Mouse (Mus musculus): Measurements from ENCODE around the gene Sirt3.

Sirt3 gene

GRCm38 (mm10) chr7:140881696-140882468 lies at the start of gene Sirt3, which contains the start of gene Psmd13:
TSS of gene Sirt3 (minus strand) at chr7:140882309.
TSS of gene Psmd13 (plus strand) at chr7:140881968.
- peak; percentile 89 to 91 for DNase-seq (ENCODE audit: low spot score in 2 of 2)

GRCm38 (mm10) chr7:140927181-140927580 lies 45.1 kb upstream of the Sirt3 start:
- DNase-seq (ENCODE audit: low spot score in 2 of 2) = no peak

GRCm38 (mm10) chr7:140923070-140923775 lies 41.1 kb upstream of the Sirt3 start:
- no peak for DNase-seq (ENCODE audit: low spot score in 2 of 2)

GRCm38 (mm10) chr7:140922398-140923069 lies 40.4 kb upstream of the Sirt3 start:
- DNase-seq (ENCODE audit: low spot score in 2 of 2) = no peak

DNA sequence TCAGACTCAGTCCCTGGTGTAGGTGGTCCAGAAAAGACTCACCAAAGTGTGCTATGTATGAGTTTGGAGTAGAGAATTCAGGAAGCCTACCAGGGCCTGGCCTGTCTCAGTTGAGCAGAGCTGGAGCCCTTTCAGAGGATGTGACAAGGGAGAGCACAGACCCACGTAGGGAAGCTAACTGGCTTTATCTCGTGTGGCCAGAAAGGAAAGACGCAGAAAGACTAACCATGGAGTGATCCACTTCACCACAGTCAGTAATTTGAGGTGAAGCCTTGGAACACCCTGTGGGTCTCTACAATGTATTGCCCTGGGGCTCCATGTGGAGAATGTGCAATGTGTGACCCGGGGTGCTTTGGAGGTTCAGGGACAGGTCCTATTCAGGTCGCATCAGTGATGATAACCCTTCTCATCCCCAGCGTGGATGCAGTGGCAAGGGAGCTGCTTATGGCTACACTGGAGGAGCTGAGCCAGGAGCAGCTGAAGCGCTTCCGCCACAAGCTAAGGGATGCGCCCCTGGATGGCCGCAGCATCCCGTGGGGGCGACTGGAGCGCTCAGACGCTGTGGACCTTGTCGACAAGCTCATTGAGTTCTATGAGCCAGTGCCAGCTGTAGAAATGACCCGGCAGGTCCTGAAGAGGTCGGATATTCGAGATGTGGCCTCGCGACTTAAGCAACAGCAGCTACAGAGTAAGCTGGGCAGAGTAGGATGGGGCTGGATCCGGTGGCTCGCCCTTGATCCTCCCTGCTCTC lies 39.3 kb upstream of the Sirt3 start:
- no peak for DNase-seq (ENCODE audit: low spot score in 2 of 2)

- DNase-seq (ENCODE audit: low spot score in 2 of 2) = no peak
Observed at GRCm38 (mm10) chr7:140920418-140921029, 38.4 kb upstream of the Sirt3 start, which contains the start of gene Nlrp6. TSS of gene Nlrp6 (plus strand) at chr7:140920902.

DNA sequence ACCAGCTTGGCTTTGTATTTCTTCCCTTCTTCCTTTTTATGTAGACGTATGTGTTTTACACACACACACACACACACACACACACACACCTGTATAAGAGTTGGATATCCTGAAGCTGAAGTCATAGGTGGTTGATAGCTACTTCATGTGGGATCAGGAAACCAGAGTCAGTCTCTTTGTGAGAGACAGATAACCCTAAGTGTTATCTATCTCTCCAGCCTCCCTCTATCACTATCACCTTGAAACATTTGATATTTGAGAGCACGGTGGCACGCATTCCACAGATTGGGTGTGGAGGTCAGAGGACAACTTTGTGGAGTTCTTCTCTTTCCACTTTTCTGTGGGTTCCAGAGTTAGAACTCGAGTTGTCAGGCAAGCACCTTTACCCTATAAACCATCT lies 37.8 kb upstream of the Sirt3 start:
- no peak for DNase-seq (ENCODE audit: low spot score in 2 of 2)

GRCm38 (mm10) chr7:140914031-140914690 lies 32.1 kb upstream of the Sirt3 start:
- no peak for DNase-seq (ENCODE audit: low spot score in 2 of 2)

GRCm38 (mm10) chr7:140912846-140913482 lies 30.9 kb upstream of the Sirt3 start:
- no peak for DNase-seq (ENCODE audit: low spot score in 2 of 2)

- no peak for DNase-seq (ENCODE audit: low spot score in 2 of 2)
Observed at GRCm38 (mm10) chr7:140912293-140912692, 30.2 kb upstream of the Sirt3 start.

GRCm38 (mm10) chr7:140908634-140909107 lies 26.6 kb upstream of the Sirt3 start:
- DNase-seq (ENCODE audit: low spot score in 2 of 2) = peak; percentile 27 to 64

GRCm38 (mm10) chr7:140908181-140908580 lies 26.1 kb upstream of the Sirt3 start:
- no peak for DNase-seq (ENCODE audit: low spot score in 2 of 2)

GRCm38 (mm10) chr7:140907697-140908096 lies 25.6 kb upstream of the Sirt3 start:
- DNase-seq (ENCODE audit: low spot score in 2 of 2) = no peak

GRCm38 (mm10) chr7:140907131-140907530 lies 25.0 kb upstream of the Sirt3 start:
- no peak for DNase-seq (ENCODE audit: low spot score in 2 of 2)

GRCm38 (mm10) chr7:140905642-140906081 lies 23.6 kb upstream of the Sirt3 start:
- no peak for DNase-seq (ENCODE audit: low spot score in 2 of 2)

GRCm38 (mm10) chr7:140903212-140903611 lies 21.1 kb upstream of the Sirt3 start:
- peak; percentile 43 to 71 for DNase-seq (ENCODE audit: low spot score in 2 of 2)

DNA sequence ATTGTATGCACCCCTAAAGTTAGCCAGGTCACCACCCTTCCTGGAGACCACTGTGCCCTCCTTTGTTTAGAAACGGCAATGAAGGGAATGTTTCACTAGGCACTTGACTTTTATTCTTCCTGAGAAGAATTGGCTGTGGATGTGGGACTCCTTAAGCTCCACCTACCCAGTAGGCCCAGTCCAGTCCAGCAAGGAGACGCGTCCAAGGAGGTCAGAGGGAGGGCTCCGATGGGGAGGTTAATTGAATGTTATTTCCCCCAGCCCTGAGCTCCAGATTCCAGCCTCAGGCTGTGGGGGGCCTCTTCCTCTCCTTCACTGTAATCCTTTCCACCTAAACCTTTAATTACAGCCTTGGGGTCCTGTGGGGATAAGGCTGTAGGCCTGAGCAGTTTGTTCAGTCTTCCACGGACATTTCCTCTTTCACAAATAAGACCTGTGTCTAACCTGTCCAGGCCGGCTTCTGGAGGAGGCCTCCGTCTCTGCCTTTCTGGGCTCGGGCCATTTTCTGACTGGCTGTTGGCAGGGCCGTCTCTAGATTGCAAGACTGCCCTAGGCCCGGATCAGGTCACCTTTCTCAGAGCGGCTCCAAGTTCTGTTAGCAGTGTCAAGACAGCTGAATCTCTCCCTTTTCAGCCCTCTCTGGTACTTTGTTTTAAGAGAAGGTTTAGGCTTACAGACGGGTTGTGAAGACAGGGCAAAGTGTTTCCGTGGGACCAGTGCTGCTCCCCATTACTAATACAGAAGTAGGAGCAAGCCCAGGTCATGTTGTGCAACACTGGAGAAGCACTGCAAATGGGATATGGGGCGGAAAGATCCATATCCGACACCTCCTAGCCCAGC lies 20.1 kb upstream of the Sirt3 start:
- no peak for DNase-seq (ENCODE audit: low spot score in 2 of 2)

DNA sequence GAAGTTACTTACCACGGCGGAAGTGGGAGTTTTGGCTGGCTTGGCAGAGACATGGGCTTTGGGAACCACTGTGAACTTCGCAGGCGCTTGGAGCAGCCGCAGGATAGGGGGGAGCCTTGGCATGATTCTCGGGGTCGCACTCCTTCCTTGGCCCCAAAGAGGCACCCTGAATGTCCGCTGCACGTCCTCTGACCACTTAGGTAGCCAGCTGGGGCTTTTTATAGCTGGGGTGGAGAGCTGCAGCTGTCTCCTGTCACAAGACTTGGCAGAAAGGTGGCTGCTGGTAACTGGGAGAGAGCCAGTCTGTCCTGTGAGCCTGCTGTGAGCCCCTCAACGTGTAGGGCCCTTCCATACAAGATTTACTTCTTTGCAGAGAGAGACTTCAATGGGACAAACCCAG lies 18.1 kb upstream of the Sirt3 start, which contains the start of gene Cox8b:
Cox8b (minus strand) TSS at position 227 of the 400 bp plus-strand sequence.
- DNase-seq (ENCODE audit: low spot score in 2 of 2) = no peak

DNA sequence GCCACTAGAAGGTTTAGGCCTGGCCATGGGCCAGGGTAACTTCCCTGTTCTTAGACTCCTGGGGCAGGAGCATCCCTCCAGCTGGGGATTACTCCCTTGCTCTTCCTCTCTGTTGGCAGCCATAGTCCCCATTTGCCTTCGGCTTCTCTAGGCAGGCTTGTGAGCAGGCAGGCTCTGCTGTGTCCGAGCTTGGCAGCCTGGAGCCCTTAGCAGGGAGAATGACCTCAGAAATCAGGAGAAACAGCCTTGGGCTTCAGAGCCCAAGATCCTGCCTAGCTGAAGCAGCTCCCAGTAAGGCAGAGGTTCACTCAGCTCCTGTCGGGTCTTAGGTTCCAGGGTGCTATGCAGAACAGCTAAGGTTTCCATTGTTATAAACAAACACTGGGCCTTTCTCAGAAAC lies 17.0 kb upstream of the Sirt3 start:
- DNase-seq (ENCODE audit: low spot score in 2 of 2) = no peak
